Mouse (Mus musculus) E14TG2a.4 (cell line): ENCODE data around the gene Cd302.

Source experiments
- H3K27me3 ChIP-seq: 2 replicates; pipeline ENCODE4 v1.6.1; 2014; ENCODE audit warnings: low read length, control low read depth; ENCODE audit not compliant: insufficient read depth
- H3K36me3 ChIP-seq: 2 replicates; pipeline ENCODE4 v1.6.1; 2014; ENCODE audit warnings: low read length, control low read depth; ENCODE audit not compliant: insufficient read depth
- H3K4me1 ChIP-seq: replicated peaks from 2 replicates; pipeline ENCODE4 v1.6.1; 2014; ENCODE audit warnings: low read depth, low read length, control low read depth
- H3K4me3 ChIP-seq: replicated peaks from 2 replicates; pipeline ENCODE4 v1.5.1; 2014; ENCODE audit warnings: mild to moderate bottlenecking, low read length
- H3K9me3 ChIP-seq: 2 replicates; pipeline ENCODE4 v1.6.1; 2014; ENCODE audit warnings: low read length, control low read depth
- CTCF ChIP-seq: conservative IDR thresholded peaks from 2 replicates; pipeline ENCODE4 v1.5.1; 2014; ENCODE audit warnings: low read length
- NANOG ChIP-seq: IDR thresholded peaks from 2 replicates; pipeline ENCODE4 v1.6.1; 2014; ENCODE audit warnings: borderline replicate concordance, low read length, mixed read lengths
- POU5F1 ChIP-seq: IDR thresholded peaks from 2 replicates; pipeline ENCODE4 v1.6.1; 2014; ENCODE audit warnings: low read length, borderline replicate concordance

Gene Cd302

DNA sequence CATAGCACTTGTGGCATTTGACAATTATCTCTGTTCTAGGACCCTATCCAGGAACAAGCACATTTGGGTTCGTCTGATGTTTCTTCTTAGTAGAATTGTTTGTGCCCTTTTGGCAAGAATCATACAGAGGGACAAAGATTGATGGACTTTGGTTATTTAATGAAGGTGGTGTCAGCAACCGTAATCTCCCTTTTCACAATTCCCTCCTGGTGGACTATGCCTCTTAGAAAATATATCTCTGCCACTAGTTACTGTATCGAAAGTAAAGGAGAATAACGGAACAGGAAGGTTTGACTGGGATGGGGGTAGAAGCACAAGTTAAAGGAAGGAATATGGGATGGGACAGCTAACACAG, at the start of gene Cd302:
Gene Cd302 (minus strand): TSS at position 22 of the 355 bp plus-strand sequence.
- peaks cover 17% of the 10 kb centered on the region for H3K4me1 ChIP-seq
- TF ChIP-seq CTCF, result no peak
- no peak for TF ChIP-seq NANOG
- TF ChIP-seq POU5F1, result no peak

GRCm38 (mm10) chr2:60328641-60329040, 44.4 kb upstream of the Cd302 start:
- Histone ChIP-seq H3K4me3 (no peak overlapping the region), H3K36me3 (peaks cover 72% of the 10 kb centered on the region), H3K9me3 (no peaks in the 10 kb centered on the region), H3K27me3 (no peaks in the 10 kb centered on the region), H3K4me1 (no peaks in the 10 kb centered on the region)
- no peak for TF ChIP-seq NANOG
- no peak for TF ChIP-seq CTCF
- TF ChIP-seq POU5F1, result no peak

More for the DNA sequence above, at the start of gene Cd302:
- H3K27me3 ChIP-seq, result peaks cover 47% of the 10 kb centered on the region
- H3K9me3 ChIP-seq, result peaks cover 7% of the 10 kb centered on the region
- no peaks in the 10 kb centered on the region for H3K36me3 ChIP-seq
- H3K4me3 ChIP-seq, result peak within 1 kb of the TSS; percentile 80

DNA sequence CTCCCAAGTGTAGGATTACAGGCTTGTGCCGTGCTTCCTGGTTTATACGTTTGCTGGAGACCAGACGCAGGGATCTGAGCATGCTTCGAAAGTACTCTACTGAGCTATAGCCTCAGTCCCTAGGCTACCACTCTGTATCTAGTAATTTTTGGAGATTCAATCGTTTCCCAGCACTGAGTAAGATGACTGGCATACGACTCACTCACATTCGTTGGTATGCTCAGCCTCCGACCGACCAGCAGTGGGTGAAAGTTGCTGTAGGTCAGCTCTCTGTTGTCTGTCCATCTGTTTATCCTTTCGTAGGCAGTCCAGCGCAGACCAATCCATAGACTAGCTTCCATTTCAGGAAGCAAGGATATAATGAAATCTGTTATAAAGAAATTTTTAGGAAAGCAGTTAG, 43.3 kb upstream of the Cd302 start:
- Histone ChIP-seq H3K4me1 (no peaks in the 10 kb centered on the region), H3K27me3 (no peaks in the 10 kb centered on the region), H3K36me3 (peaks cover 67% of the 10 kb centered on the region), H3K4me3 (no peak overlapping the region), H3K9me3 (no peaks in the 10 kb centered on the region)
- TF ChIP-seq POU5F1, result no peak
- no peak for TF ChIP-seq NANOG
- no peak for TF ChIP-seq CTCF

- TF ChIP-seq POU5F1, result no peak
- no peak for TF ChIP-seq CTCF
- TF ChIP-seq NANOG, result no peak
- no peaks in the 10 kb centered on the region for H3K9me3 ChIP-seq
Measured at GRCm38 (mm10) chr2:60326948-60327347, 42.7 kb upstream of the Cd302 start.

DNA sequence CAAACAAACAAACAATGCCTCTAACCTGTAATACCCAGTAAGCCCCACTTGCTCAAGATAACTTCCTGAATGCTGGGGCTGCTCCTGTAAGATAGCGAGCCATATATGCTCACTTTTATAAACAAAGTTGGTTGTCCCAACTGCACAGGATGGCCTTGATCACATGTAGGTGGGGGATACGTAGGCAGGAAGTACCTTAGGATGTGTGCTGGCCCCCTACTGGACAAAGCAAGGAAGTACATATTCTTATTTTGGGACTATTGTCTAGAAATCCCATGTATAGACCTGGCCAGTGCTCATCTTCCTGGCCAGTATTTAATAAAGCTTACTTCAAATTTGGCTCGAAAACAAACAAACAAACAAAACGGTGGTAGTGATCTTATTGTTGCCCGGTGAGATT, 39.1 kb upstream of the Cd302 start:
- Histone ChIP-seq H3K27me3 (no peaks in the 10 kb centered on the region), H3K36me3 (peaks cover 71% of the 10 kb centered on the region), H3K4me1 (no peaks in the 10 kb centered on the region), H3K9me3 (no peaks in the 10 kb centered on the region), H3K4me3 (no peak overlapping the region)
- TF ChIP-seq POU5F1 (no peak), NANOG (no peak), CTCF (peak; percentile 51)

More at GRCm38 (mm10) chr2:60326948-60327347, 42.7 kb upstream of the Cd302 start:
- H3K27me3 ChIP-seq, result no peaks in the 10 kb centered on the region
- peaks cover 65% of the 10 kb centered on the region for H3K36me3 ChIP-seq
- H3K4me3 ChIP-seq, result no peak overlapping the region
- no peaks in the 10 kb centered on the region for H3K4me1 ChIP-seq

DNA sequence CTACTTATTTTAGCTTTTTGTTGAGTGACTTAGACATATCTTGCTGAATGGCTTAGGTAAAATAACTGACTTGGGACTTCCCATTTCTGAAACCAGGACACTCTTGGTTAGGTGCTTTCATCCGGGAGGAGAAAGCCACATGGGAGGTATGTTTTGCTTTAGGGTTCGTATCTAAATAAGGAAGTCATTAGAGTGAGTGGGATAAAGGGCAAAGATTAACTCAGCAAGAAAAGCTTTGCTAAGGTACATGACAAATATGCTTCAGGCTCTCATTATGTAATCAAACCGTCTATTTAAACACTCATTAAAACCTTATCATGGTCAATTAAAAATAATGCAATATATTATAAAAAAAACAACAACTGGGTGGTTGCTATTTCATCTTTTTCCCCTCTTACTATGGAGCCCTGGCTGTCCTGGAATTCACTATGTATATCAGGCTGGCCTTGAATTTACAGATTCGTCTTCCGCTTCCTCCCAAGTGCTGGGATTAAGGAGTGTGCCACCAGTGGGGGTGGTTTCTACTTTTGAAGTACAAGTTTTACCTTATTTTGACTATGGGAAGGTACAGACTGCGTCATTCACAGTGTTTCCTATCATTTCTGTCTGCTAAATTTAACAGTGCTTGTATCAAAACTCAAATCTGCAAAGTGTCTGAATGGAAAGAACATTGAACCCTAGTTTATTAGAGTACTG, 37.9 kb upstream of the Cd302 start:
- Histone ChIP-seq H3K4me1 (peaks cover 7% of the 10 kb centered on the region), H3K4me3 (no peak overlapping the region), H3K9me3 (no peaks in the 10 kb centered on the region), H3K36me3 (peaks cover 71% of the 10 kb centered on the region), H3K27me3 (no peaks in the 10 kb centered on the region)
- TF ChIP-seq POU5F1 (no peak), CTCF (no peak), NANOG (no peak)

DNA sequence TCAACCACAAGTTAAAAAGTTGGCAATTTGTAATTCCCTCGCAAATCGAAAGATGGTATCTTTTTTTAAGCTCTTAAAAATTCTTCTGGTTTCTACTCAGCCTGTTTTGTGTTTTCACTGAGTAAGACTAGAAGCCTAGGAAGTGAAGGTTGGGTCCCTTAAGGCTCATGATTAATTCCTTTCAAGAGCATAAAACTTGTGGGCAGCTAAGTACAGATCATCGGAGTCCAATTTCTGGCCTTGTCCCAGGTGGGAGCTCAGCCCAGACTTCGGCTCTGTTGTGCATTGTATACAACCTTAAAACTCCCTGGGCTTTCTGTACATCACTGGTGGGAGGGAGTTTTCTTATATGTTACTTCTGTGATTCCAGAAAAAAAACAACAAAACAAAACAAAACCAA, 19.5 kb upstream of the Cd302 start:
- H3K9me3 ChIP-seq, result no peaks in the 10 kb centered on the region
- H3K27me3 ChIP-seq, result no peaks in the 10 kb centered on the region
- H3K4me1 ChIP-seq, result 0 out of 2 replicates have a peak, but pooled peaks cover 2% of the 10 kb centered on the region
- H3K4me3 ChIP-seq, result no peak overlapping the region
- peaks cover 56% of the 10 kb centered on the region for H3K36me3 ChIP-seq
- TF ChIP-seq CTCF (no peak), POU5F1 (no peak), NANOG (no peak)

- Histone ChIP-seq H3K27me3 (no peaks in the 10 kb centered on the region), H3K9me3 (no peaks in the 10 kb centered on the region), H3K4me3 (no peak overlapping the region), H3K4me1 (peaks cover 10% of the 10 kb centered on the region), H3K36me3 (peaks cover 29% of the 10 kb centered on the region)
- TF ChIP-seq CTCF (no peak), POU5F1 (no peak), NANOG (no peak)
Measured at GRCm38 (mm10) chr2:60299323-60299722, 15.0 kb upstream of the Cd302 start.

DNA sequence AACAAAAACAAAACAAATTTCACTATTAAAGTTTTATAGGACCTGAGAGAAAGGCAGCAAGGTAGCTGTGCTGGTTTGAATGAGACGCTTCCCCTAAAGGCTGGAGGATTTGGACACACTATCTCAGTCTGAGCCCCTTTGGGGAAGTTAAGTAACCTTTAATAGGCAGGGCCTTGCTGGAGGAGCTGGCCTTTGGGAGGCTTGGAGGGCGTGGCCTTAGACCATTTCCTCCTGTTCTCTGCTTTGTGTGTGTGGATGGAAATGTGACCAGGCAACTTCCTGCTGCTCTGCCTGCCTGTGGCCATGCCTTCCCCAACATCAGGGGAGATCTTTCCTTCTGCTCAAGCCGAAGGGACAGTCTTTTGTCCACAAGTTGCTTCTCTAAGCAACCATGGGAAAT, 14.0 kb upstream of the Cd302 start:
- H3K4me1 ChIP-seq, result peaks cover 10% of the 10 kb centered on the region
- TF ChIP-seq CTCF (no peak), POU5F1 (no peak), NANOG (no peak)
- no peak overlapping the region for H3K4me3 ChIP-seq
- peaks cover 24% of the 10 kb centered on the region for H3K36me3 ChIP-seq
- H3K9me3 ChIP-seq, result no peaks in the 10 kb centered on the region
- no peaks in the 10 kb centered on the region for H3K27me3 ChIP-seq
